Mouse (Mus musculus): ENCODE results near the gene Gm28042.
A peak's percentile ranks its signal among the peaks of the same experiment; 100 is the strongest.

- TF ChIP-seq CTCF (IDR thresholded peaks at IDR 0.05; ENCODE audit: low read depth) = peak; percentile 25; the same call in 1 of the 2 replicates
- no peak for TF ChIP-seq EP300 (optimal IDR thresholded peaks at IDR 0.05)
Measured at GRCm38 (mm10) chr2:120082416-120082815, 55.1 kb downstream of the Gm28042 start.

All from stomach, postnatal 0 days (tissue).